Comparison of ENCODE assay signal across 15 mouse cellular contexts in genomic region chr10:99390609-99391183, GRCm38 (mm10).
"Had no signal": no experiment of that assay in that cellular context is flagged by ENCODE, and none has a peak within 500 bp of the region (broad histone marks: within the 10 kb centered on the region; RNA-seq: fewer than 3 reads in every experiment).

No protein-coding gene starts in this region.

- ATAC-seq: liver, embryonic 12.5 days; midbrain, embryonic 16.5 days had no signal

- H3K9me3 ChIP-seq: liver, embryonic 12.5 days; midbrain, embryonic 12.5 days; neural tube, embryonic 13.5 days had no signal

- H3K27me3 ChIP-seq: liver, embryonic 12.5 days; midbrain, embryonic 12.5 days; neural tube, embryonic 13.5 days had no signal

- H3K27ac ChIP-seq: layer of hippocampus, adult 2 months; liver, embryonic 12.5 days; midbrain, embryonic 12.5 days; neural tube, embryonic 13.5 days; stomach, postnatal 0 days had no signal

- H3K36me3 ChIP-seq: liver, embryonic 12.5 days; midbrain, embryonic 12.5 days; neural tube, embryonic 13.5 days had no signal

- H3K4me1 ChIP-seq: liver, embryonic 12.5 days; midbrain, embryonic 12.5 days; neural tube, embryonic 13.5 days had no signal

- H3K4me2 ChIP-seq: liver, embryonic 12.5 days; lung, embryonic 14.5 days; midbrain, embryonic 12.5 days; neural tube, embryonic 13.5 days had no signal

- H3K4me3 ChIP-seq: layer of hippocampus, adult 2 months; liver, embryonic 12.5 days; midbrain, embryonic 12.5 days; neural tube, embryonic 13.5 days had no signal

- DNase-seq: kidney, adult 18-20 months; kidney, postnatal 10 days; kidney, postnatal 4 days; left cerebral cortex, postnatal 4 days; lung, embryonic 14.5 days; lung, postnatal 10 days; lung, postnatal 4 days; right cerebral cortex, postnatal 14 days; thymus, postnatal 14 days had no signal

- H3K9ac ChIP-seq: liver, embryonic 12.5 days; lung, embryonic 14.5 days; midbrain, embryonic 12.5 days; neural tube, embryonic 13.5 days had no signal
